Mouse (Mus musculus) cerebellum, postnatal 4 days (tissue): ENCODE measurements at regions not wholly inside any gene's neighbourhood (a gene's known extent, or its start where the extent isn't known, plus 50 kb on each side); places are given as distances from the start of the nearest gene placed in this dataset.
A peak's percentile ranks its signal among the peaks of the same experiment; 100 is the strongest.

Experiments used
- DNase-seq, 2 experiments: peaks; one replicate each; pipeline ENCODE4 v3.0.0; 2022; ENCODE audit warnings: low spot score in 2 of 2, mixed read lengths in 1 of 2

- peak in 1 of 2 experiments; percentile 2 for DNase-seq
These were observed 482.6 kb upstream of the Gm20594 start for GRCm38 (mm10) chr6:79335131-79335530.
